Mouse (Mus musculus): ENCODE results near the gene Ankrd52. TPM values are rescaled to one million over a fixed set of nuclear protein-coding genes. Genes with fewer than 3 reads are reported as not detected.

Ankrd52 gene
- polyA plus RNA-seq, 1 experiment from 2014 or later, result 16.0 TPM

DNA sequence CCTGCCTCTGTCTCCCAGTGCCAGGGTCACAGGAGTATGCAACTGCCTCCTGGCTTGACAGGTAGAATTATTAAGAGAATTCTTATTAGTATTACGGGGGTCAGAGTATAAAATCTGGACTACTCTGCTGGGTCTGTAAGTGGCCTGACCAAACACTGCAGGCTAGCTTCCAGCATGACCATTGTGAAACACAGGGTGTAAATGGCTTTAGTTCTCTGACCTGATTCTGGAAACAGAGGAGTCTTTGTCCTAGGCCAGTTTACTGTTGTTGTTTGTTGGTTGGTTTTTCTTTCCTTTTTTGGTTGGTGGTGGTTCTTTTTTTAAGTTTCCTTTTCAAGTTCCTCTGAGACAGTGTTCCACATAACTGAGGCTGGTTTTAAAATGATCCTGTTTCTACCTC is 33.5 kb upstream of the Ankrd52 start:
- Histone ChIP-seq H3K4me2 (no peak overlapping the region), H3K27ac (no peak overlapping the region), H3K4me1 (peaks cover 30% of the 10 kb centered on the region), H3K9ac (no peak overlapping the region), H3K4me3 (no peak overlapping the region), H3K9me3 (no peaks in the 10 kb centered on the region), H3K36me3 (peaks cover 3% of the 10 kb centered on the region; the same call in 1 of the 2 replicates), H3K27me3 (no peaks in the 10 kb centered on the region)
- 91% methylated on average over 1 of the region's 1 CpGs for WGBS
- no peak for ATAC-seq (ENCODE audit: insufficient number of reproducible peaks, insufficient read depth, low FRiP score, low TSS enrichment, low read depth)

DNA sequence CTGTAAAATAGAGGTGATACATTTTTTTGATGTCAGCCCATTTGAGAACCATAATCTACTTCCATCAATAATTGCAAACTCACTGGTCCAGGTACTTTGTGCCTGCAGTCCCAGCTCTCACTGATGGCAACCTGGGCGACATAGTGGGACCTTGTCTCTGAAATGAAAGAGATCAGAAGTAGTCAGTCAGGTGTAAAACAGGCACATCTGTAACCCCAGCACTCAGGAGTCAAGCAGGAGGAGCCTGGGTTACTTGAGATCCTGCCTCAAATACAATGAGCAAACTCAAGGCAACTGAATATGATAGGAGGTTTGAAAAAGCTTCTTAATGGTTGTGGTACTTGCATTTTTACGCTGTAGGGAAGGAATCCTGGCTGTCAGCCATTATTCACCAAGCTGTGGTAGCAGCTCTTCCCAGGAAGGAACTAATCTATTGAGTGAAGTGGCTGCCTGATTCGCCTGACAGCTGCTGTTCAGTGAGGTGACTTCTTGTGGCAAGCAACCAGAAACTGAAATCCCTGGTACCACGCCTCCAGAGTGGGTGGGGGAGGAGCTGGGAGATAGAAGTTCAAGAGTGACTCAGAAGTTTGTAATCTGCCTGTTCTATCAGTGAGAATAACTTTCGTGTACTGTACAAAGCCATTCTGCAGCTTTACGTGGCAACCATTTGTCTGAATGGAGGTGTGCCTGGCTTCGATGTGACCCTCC is 32.2 kb upstream of the Ankrd52 start:
- 0 out of 2 replicates have a peak, but pooled peaks have one; percentile 52 for ATAC-seq (ENCODE audit: insufficient number of reproducible peaks, insufficient read depth, low FRiP score, low TSS enrichment, low read depth)
- no peak overlapping the region for H3K9ac ChIP-seq
- H3K9me3 ChIP-seq, result no peaks in the 10 kb centered on the region
- H3K27me3 ChIP-seq, result no peaks in the 10 kb centered on the region
- peak overlapping the region; percentile 60; the same call in 1 of the 2 replicates for H3K27ac ChIP-seq
- no peak overlapping the region for H3K4me3 ChIP-seq
- WGBS, result 41% methylated on average over 7 of the region's 7 CpGs
- H3K36me3 ChIP-seq, result peaks cover 7% of the 10 kb centered on the region
- peak overlapping the region; percentile 17; the same call in 1 of the 2 replicates for H3K4me2 ChIP-seq
- peaks cover 18% of the 10 kb centered on the region for H3K4me1 ChIP-seq

DNA sequence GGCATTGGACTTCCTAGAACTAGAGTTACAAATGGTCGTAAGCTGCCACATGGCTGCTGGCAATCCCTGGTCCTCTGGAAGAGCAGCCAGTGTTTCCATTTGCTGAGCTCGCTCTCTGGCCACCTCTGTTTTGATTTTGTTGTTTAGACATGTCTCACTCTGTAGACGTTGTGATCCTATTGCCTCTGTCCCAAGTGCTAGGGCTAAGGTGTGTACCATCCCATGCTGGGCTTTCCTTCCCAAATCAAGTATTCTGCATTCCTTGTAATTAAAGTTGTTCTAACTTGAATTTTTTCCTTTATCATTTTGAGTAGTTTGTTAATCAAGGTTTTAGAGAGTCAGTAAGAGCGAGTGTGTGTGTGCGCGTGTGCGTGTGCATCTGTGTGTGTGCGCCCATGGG is 29.4 kb upstream of the Ankrd52 start:
- Histone ChIP-seq H3K27me3 (no peaks in the 10 kb centered on the region), H3K4me3 (no peak overlapping the region), H3K9me3 (no peaks in the 10 kb centered on the region), H3K4me2 (no peak overlapping the region), H3K36me3 (peaks cover 32% of the 10 kb centered on the region), H3K27ac (no peak overlapping the region), H3K4me1 (peaks cover 13% of the 10 kb centered on the region), H3K9ac (no peak overlapping the region)
- ATAC-seq (ENCODE audit: insufficient number of reproducible peaks, insufficient read depth, low FRiP score, low TSS enrichment, low read depth), result no peak
- WGBS, result 90% methylated on average over 8 of the region's 8 CpGs

DNA sequence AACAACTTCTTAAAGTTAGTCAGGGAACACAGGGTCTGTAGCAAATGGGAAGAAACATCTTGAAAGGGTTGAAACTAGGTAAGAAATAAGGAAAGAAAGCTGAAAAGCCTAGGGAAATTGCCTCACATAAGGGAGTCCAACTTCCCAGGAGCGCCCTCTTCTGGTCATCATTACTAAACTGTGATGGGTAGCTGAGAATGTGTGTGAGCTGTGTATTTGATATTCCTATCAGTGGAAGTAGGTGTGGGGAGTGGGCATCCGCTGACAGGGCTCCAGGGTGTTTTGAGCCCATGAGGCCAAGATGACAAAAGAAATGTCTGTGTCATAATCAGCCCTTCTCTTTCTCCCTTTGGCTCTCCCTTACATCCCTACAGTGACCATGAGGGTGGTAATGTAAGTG is 18.1 kb upstream of the Ankrd52 start:
- no peak for ATAC-seq (ENCODE audit: insufficient number of reproducible peaks, insufficient read depth, low FRiP score, low TSS enrichment, low read depth)
- Histone ChIP-seq H3K9ac (no peak overlapping the region), H3K4me1 (no peaks in the 10 kb centered on the region), H3K27me3 (no peaks in the 10 kb centered on the region), H3K27ac (no peak overlapping the region), H3K4me2 (no peak overlapping the region), H3K4me3 (no peak overlapping the region), H3K36me3 (peaks cover 91% of the 10 kb centered on the region), H3K9me3 (no peaks in the 10 kb centered on the region)
- WGBS, result 54% methylated on average over 2 of the region's 2 CpGs

DNA sequence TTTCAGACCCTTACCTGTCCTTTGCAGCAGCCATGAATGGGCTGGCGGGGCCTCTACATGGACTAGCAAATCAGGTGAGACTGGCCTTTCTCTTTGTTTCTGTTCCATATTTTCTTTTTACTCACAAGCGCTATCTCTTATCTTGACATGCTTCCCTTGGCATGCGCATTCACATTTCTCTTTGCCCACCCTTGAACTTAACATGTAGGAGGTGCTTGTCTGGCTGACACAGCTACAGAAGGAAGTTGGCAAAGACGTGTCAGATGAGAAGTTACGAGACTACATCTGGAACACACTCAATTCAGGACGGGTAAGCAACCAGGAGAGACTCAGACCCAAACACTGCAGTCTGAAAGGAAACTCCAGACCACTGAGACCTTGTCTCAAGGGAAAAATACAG is 17.7 kb upstream of the Ankrd52 start:
- peaks cover 90% of the 10 kb centered on the region for H3K36me3 ChIP-seq
- no peak for ATAC-seq (ENCODE audit: insufficient number of reproducible peaks, insufficient read depth, low FRiP score, low TSS enrichment, low read depth)
- 93% methylated on average over 6 of the region's 6 CpGs for WGBS

DNA sequence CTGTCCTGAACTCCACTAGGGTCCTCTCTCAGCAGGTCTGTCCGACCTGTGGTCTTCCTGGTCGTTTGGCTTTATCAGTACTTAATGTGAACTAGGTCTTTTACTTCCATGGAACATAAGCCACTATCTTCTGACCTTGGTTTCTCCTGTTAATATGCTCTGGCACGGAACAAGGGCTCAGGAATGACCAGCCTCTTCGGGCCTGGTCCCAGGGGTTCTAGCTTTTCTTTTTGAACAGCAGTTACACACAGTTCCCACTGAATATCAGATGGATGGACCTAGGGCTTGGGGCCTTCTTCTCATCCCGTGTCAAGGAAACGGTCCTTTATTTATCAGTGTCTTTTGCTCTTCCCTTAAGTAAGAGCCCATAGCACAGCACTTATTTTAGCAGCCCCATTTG is 15.1 kb upstream of the Ankrd52 start:
- peaks cover 84% of the 10 kb centered on the region for H3K36me3 ChIP-seq
- H3K9ac ChIP-seq, result no peak overlapping the region
- H3K4me3 ChIP-seq, result no peak overlapping the region
- no peaks in the 10 kb centered on the region for H3K27me3 ChIP-seq
- no peaks in the 10 kb centered on the region for H3K4me1 ChIP-seq
- no peaks in the 10 kb centered on the region for H3K9me3 ChIP-seq
- H3K4me2 ChIP-seq, result no peak overlapping the region
- ATAC-seq (ENCODE audit: insufficient number of reproducible peaks, insufficient read depth, low FRiP score, low TSS enrichment, low read depth), result no peak
- WGBS, result 89% methylated on average over 6 of the region's 6 CpGs
- no peak overlapping the region for H3K27ac ChIP-seq

More for the DNA sequence above, 17.7 kb upstream of the Ankrd52 start:
- Histone ChIP-seq H3K9me3 (no peaks in the 10 kb centered on the region), H3K9ac (no peak overlapping the region), H3K4me3 (no peak overlapping the region), H3K27ac (no peak overlapping the region), H3K4me1 (no peaks in the 10 kb centered on the region), H3K4me2 (no peak overlapping the region), H3K27me3 (no peaks in the 10 kb centered on the region)

DNA sequence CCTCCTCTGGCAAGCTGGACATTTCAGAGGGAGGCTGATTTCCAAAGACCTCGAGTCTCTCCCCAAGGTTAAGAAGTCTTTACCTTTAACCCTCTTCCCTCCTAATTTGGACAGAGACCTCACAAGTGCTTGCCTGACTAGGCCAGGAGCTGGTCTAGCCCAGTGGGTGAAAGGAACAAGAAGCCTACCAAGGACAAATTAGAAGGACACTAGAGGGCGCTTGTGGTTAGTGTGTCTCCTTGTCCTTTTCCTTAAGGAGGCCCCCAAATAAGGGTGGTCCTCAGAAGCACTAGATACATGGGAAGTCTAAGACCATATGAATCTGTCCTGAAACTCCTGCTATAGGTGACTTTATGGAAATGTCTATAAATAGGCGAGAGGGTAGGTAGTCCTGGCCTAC is 14.3 kb upstream of the Ankrd52 start:
- Histone ChIP-seq H3K27me3 (no peaks in the 10 kb centered on the region), H3K36me3 (peaks cover 78% of the 10 kb centered on the region), H3K9me3 (no peaks in the 10 kb centered on the region), H3K4me2 (no peak overlapping the region), H3K4me1 (peaks cover 2% of the 10 kb centered on the region), H3K4me3 (no peak overlapping the region), H3K9ac (peak overlapping the region; percentile 40; the same call in 1 of the 2 replicates), H3K27ac (no peak overlapping the region; the same call in 1 of the 2 replicates)
- 49% methylated on average over 3 of the region's 3 CpGs for WGBS
- 0 out of 2 replicates have a peak, but pooled peaks have one; percentile 59 for ATAC-seq (ENCODE audit: insufficient number of reproducible peaks, insufficient read depth, low FRiP score, low TSS enrichment, low read depth)

DNA sequence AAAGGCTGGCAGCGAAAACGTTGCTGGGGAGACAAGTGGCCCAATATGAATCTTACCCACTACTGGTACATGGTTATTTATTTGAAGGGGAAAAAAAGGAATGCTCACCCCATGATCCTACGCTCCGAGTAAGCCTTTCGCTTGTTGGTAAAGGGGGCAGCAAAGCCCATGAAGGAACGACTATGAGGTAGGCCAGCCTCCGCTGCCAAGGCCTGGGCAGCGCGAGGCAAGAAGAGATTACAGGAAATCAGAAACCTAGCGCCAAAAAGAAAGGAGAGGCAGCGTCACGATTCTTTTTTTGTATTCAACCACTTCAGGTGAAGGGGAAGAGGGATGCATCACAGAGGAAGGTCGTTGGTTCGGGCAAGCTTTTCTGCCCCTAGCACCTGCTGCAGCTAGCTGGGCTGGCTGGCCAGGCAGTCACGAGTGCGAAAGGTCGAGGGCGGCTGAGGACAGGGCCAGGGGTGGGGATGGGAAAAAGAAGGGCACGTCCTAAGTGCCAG is 9.0 kb upstream of the Ankrd52 start:
- Histone ChIP-seq H3K4me3 (peak overlapping the region; percentile 70), H3K36me3 (peaks cover 25% of the 10 kb centered on the region), H3K27ac (peak overlapping the region; percentile 96), H3K4me2 (peak overlapping the region; percentile 89), H3K9me3 (no peaks in the 10 kb centered on the region), H3K4me1 (peaks cover 14% of the 10 kb centered on the region), H3K27me3 (no peaks in the 10 kb centered on the region), H3K9ac (peak overlapping the region; percentile 85)
- 15% methylated on average over 19 of the region's 19 CpGs for WGBS
- no peak for ATAC-seq (ENCODE audit: insufficient number of reproducible peaks, insufficient read depth, low FRiP score, low TSS enrichment, low read depth)

DNA sequence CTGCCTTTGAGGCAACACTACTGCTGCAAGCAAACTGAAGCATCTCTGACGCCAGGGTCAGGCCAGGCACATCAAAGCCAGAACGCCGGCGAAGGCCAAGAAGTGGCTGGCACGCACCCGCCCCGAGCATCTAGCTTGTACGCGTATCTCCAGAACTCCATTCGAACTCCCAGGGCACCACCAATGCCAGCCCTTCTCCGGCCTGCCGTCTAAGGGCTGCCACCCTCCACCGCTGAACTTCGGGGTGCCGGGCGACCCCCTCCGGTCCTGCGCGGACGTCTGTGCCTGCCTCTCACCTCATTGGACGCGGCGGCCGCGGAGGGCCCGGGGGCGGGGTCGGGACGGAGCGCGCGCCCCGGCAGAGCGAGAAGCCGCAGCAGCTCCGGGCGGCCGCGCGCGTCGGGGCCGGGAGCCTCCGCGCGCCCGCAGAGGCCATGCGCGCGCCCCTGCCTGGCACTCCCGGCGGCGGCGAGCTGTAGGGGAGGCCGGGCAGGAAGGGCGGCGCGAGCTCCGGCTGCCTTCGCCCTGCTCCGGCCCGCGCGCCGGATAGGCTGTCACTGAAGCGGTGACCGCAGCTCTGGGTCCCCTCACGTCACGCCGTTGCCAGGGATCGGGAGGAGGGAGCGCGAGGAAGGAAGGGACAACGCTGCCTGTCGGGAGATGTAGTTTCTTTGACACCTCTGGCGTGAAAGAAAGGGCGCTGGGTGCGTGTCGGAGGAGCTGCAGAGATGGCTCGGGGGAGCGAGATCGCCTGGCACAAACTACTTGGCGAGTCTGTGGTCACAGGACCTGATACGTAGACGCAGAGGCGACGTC is 8.3 kb upstream of the Ankrd52 start, which contains the start of gene Coq10a:
Gene Coq10a, minus strand, starts transcription at position 596 of the 816 bp plus-strand sequence.
- Histone ChIP-seq H3K27me3 (no peaks in the 10 kb centered on the region), H3K4me3 (peak within 1 kb of the TSS; percentile 70), H3K27ac (peak within 1 kb of the TSS; percentile 96), H3K9ac (peak within 1 kb of the TSS; percentile 85), H3K9me3 (no peaks in the 10 kb centered on the region), H3K4me2 (peak within 1 kb of the TSS; percentile 89), H3K4me1 (peaks cover 14% of the 10 kb centered on the region), H3K36me3 (peaks cover 19% of the 10 kb centered on the region)
- WGBS, result under 1% methylated on average over 87 of the region's 87 CpGs
- ATAC-seq (ENCODE audit: insufficient number of reproducible peaks, insufficient read depth, low FRiP score, low TSS enrichment, low read depth), result peak; percentile 88

DNA sequence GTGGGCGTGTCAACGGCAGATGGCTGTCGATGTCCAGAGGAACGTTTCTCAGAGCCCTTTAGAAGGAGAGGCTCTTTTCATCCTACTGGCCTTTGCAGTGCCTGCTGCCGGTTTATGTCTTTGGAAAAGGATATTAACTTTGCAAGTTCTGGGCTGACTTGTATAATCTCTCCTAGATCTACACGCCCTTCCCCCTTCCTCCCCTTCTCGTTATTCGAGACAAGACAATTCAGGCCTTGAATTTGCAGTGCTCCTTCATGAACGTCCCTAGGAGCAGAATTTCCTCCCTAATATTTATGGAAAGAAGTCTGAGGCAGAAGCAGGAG is 7.7 kb upstream of the Ankrd52 start:
- Histone ChIP-seq H3K27ac (peak overlapping the region; percentile 96), H3K27me3 (no peaks in the 10 kb centered on the region), H3K9me3 (no peaks in the 10 kb centered on the region), H3K4me2 (peak overlapping the region; percentile 89), H3K36me3 (peaks cover 14% of the 10 kb centered on the region), H3K9ac (peak overlapping the region; percentile 85), H3K4me3 (peak overlapping the region; percentile 70), H3K4me1 (peaks cover 14% of the 10 kb centered on the region)
- ATAC-seq (ENCODE audit: insufficient number of reproducible peaks, insufficient read depth, low FRiP score, low TSS enrichment, low read depth), result no peak
- 8% methylated on average over 9 of the region's 9 CpGs for WGBS

DNA sequence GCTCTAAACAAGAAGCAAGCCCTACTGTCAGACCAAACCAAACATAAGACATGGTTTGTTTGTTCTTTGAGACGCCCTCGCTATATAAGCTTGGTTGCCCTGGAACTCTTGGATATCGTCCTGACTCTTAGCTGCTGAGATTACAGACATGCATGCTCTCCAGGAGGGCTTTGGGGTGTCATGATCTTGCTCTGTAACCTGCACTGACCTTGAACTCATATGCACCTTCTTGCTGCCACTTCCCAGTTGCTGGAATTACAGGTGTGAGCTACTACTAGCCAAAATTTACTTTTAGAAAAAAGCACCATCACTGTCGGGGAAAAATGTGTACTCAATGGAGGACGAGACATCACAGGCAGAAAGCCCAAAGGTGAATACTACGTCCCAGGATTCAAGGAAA is 7.3 kb upstream of the Ankrd52 start:
- no peaks in the 10 kb centered on the region for H3K27me3 ChIP-seq

More for the DNA sequence above, 7.3 kb upstream of the Ankrd52 start:
- H3K4me2 ChIP-seq, result peak overlapping the region; percentile 89
- peak overlapping the region; percentile 85; the same call in 1 of the 2 replicates for H3K9ac ChIP-seq
- peaks cover 14% of the 10 kb centered on the region for H3K4me1 ChIP-seq
- H3K9me3 ChIP-seq, result no peaks in the 10 kb centered on the region
- peak overlapping the region; percentile 70 for H3K4me3 ChIP-seq
- H3K36me3 ChIP-seq, result peaks cover 11% of the 10 kb centered on the region
- ATAC-seq (ENCODE audit: insufficient number of reproducible peaks, insufficient read depth, low FRiP score, low TSS enrichment, low read depth), result no peak
- WGBS, result 73% methylated on average over 6 of the region's 6 CpGs
- H3K27ac ChIP-seq, result peak overlapping the region; percentile 96
